Mouse (Mus musculus) bone marrow macrophage, adult 2 months (primary cell): ENCODE measurements around the gene Ube4b. TPM values are rescaled to one million over a fixed set of nuclear protein-coding genes. Genes with fewer than 3 reads are reported as not detected.

ENCODE experiments used
- H3K27ac ChIP-seq: 2 replicates; pipeline ENCODE4 v1.5.1; 2012; ENCODE audit warnings: low read depth, low read length; ENCODE audit not compliant: insufficient read depth
- H3K4me1 ChIP-seq: 2 replicates; pipeline ENCODE4 v1.6.1; 2012; ENCODE audit warnings: low read length; ENCODE audit not compliant: control insufficient read depth, insufficient read depth
- H3K4me3 ChIP-seq: 2 replicates; pipeline ENCODE4 v1.5.1; 2012; ENCODE audit warnings: mild to moderate bottlenecking, low read length, moderate library complexity; ENCODE audit not compliant: insufficient read depth
- CTCF ChIP-seq: IDR thresholded peaks from 2 replicates; pipeline ENCODE4 v1.5.1; 2012; ENCODE audit warnings: low read depth, mild to moderate bottlenecking, low read length, moderate library complexity
- POLR2A ChIP-seq: IDR thresholded peaks from 2 replicates; pipeline ENCODE4 v1.6.1; 2012; ENCODE audit warnings: mild to moderate bottlenecking, low read depth, low read length, borderline replicate concordance
- polyA plus RNA-seq: library from polyadenylated mRNA; stranded (reverse); fragments of >200 nt; gene quantifications from 2 replicates; pipeline ENCODE4 v1.2.4, GENCODE M21; 2012; ENCODE audit not compliant: missing spikeins, insufficient read depth, insufficient read length

The Ube4b gene
- polyA plus RNA-seq, 1 experiment: 49.6 TPM

- TF ChIP-seq CTCF: no peak
- Histone ChIP-seq H3K27ac (no peak overlapping the region), H3K4me3 (no peak overlapping the region), H3K4me1 (peaks cover 17% of the 10 kb centered on the region)
Measured at GRCm38 (mm10) chr4:149302751-149303150, 123.8 kb downstream of the Ube4b start.

DNA sequence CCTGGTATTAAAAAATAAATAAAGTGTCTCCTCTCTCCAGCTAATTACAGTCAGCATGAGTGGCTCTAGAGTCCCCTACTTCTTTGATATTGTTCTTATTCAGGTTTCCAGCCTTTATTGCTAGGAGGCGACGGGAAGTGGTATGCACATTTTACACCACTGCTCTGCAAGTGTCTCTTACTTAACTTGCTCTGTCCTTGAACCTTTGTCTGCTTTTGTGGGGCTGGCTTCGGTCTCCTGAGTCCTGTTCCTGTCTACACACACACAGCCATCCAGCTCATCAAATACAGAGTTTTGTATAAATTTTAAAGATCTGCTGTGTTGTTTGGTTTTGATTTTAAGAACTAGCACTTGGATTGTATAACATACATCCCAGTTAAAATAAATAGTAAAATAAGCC, 124.4 kb downstream of the Ube4b start:
- no peak overlapping the region for H3K27ac ChIP-seq
- no peak for TF ChIP-seq POLR2A
- no peak for TF ChIP-seq CTCF
- peaks cover 17% of the 10 kb centered on the region for H3K4me1 ChIP-seq
- no peak overlapping the region for H3K4me3 ChIP-seq

GRCm38 (mm10) chr4:149296501-149296900, 130.0 kb downstream of the Ube4b start:
- Histone ChIP-seq H3K4me3 (no peak overlapping the region), H3K27ac (no peak overlapping the region), H3K4me1 (peaks cover 11% of the 10 kb centered on the region)
- no peak for TF ChIP-seq CTCF
- no peak for TF ChIP-seq POLR2A

- Histone ChIP-seq H3K4me3 (no peak overlapping the region), H3K4me1 (peaks cover 11% of the 10 kb centered on the region), H3K27ac (no peak overlapping the region)
- TF ChIP-seq POLR2A (no peak), CTCF (no peak)
Measured at GRCm38 (mm10) chr4:149292984-149293383, 133.6 kb downstream of the Ube4b start.

DNA sequence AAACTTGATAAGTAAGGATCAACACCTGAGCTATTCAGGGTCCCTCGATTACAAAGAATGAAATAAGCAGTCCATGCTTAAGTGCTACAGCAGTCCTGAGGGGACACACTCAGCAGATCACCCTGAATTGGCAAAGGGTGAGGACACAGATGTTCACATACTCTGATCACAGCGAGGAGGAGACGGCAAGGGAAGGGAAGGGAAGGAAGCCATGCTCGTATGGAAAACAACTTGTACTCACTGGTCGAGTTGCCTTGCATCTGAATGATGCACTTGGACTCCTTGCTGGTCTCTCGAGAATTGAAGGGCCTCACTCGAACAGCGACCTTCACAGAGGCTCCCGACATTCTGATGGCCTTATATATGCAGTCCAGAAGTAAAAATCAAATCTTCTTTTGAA, 135.5 kb downstream of the Ube4b start:
- no peak for TF ChIP-seq CTCF
- TF ChIP-seq POLR2A: no peak
- no peak overlapping the region for H3K4me3 ChIP-seq
- H3K4me1 ChIP-seq: peaks cover 12% of the 10 kb centered on the region
- no peak overlapping the region for H3K27ac ChIP-seq

- H3K4me3 ChIP-seq: no peak overlapping the region
Measured at GRCm38 (mm10) chr4:149290157-149290750, 136.3 kb downstream of the Ube4b start.

DNA sequence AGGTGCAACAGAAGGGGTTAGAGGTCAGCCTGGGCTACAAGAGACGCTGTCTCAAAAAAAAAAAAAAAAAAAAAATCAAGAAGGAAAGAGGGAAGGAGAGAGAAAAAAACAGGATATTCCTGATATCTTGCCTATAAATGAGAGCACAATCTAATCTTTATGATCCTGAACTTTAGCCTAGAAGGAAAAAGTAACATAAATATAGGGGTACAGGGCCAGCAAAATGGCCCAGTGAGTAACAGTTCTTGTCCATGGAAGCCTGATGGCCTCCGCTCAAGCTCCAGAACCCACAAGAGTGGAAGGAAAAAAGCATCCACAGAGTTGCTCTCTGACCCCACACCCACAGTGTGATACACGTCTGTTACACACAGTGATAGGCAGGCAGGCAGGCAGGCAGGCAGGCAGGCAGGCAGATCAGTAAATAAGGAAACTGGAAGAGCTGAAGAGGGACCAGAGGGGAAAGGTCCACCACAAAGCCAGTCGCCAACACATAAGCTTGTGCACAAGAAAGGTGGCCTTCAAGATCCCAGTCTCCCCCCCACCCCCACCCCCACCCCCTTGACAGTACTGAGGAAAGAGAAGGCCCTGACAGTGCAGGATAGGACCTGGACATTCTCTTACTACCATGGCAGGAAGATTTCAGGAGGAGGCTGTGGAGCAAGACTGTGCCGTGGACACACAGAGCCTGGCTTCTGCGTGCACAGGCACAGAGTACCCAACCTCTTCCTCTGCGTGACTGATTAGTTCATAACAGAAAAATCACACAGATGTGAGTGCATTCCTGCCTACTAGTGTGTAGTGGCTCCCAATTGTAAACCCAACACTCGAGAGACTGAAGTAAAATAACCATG, 140.0 kb downstream of the Ube4b start:
- TF ChIP-seq CTCF: no peak
- TF ChIP-seq POLR2A: no peak
- Histone ChIP-seq H3K4me1 (peaks cover 15% of the 10 kb centered on the region), H3K27ac (no peak overlapping the region), H3K4me3 (no peak overlapping the region)

More at GRCm38 (mm10) chr4:149290157-149290750, 136.3 kb downstream of the Ube4b start:
- TF ChIP-seq CTCF (no peak), POLR2A (no peak)
- Histone ChIP-seq H3K27ac (no peak overlapping the region), H3K4me1 (peaks cover 12% of the 10 kb centered on the region)

DNA sequence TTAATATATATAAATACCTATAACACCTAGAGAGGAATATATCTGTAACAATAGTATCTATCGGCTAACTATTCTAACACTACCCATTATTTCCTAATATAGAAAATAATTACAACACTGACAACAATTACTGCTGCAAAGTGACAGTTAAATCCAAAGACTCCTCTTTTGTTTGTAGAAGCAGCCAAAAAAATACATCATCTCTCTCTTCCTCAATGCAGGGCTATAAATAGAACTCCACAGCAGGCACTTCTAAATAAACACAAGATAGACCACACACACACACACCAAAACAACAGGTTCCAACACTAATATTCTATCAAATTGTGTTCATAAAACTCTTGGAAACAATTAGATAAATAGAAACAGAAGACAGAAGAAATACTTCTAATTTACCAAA, 140.9 kb downstream of the Ube4b start:
- H3K27ac ChIP-seq: no peak overlapping the region
- peaks cover 15% of the 10 kb centered on the region for H3K4me1 ChIP-seq
- TF ChIP-seq CTCF (no peak), POLR2A (no peak)
- no peak overlapping the region for H3K4me3 ChIP-seq

DNA sequence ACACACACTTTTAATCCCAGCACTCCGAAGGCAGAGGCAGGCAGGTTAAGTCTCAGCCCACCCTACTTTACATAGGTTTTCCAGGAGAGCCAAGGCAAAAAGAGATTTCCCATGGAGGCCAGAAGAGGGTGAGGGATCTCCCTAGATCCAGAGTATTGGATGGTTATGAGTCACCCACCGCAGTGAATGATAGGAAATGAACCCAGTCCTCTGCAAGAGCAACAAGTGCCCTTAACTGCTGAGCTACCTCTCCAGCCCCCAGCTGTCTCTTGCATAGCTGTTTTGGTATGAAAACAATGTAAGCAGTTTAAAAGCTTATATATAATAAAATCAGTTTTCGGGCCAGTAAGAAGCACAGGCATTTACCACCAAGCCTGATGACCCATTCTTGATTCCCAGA, 143.5 kb downstream of the Ube4b start:
- peaks cover 15% of the 10 kb centered on the region for H3K4me1 ChIP-seq
- no peak overlapping the region for H3K4me3 ChIP-seq
- H3K27ac ChIP-seq: no peak overlapping the region
- TF ChIP-seq CTCF (no peak), POLR2A (no peak)

GRCm38 (mm10) chr4:149282025-149282738, 144.4 kb downstream of the Ube4b start:
- TF ChIP-seq CTCF (no peak), POLR2A (no peak)
- H3K4me1 ChIP-seq: peaks cover 19% of the 10 kb centered on the region
- H3K4me3 ChIP-seq: no peak overlapping the region
- no peak overlapping the region for H3K27ac ChIP-seq

Other genes with a start within 250 kb of the Ube4b start
- gene Kif1b, start 119.1 kb downstream of the Ube4b start, polyA plus RNA-seq: 24.0 and 26.4 TPM in 2 replicates
- gene Rbp7, start 28.2 kb upstream of the Ube4b start, polyA plus RNA-seq: not detected in 2 replicates
- not detected in 2 replicates for gene Tmem274, start 50.6 kb upstream of the Ube4b start, polyA plus RNA-seq
- 4.7 and 8.1 TPM in 2 replicates for gene Nmnat1, start 58.5 kb upstream of the Ube4b start, polyA plus RNA-seq
- 12.2 and 14.0 TPM in 2 replicates for gene Lzic, start 58.5 kb upstream of the Ube4b start, polyA plus RNA-seq
- gene Ctnnbip1, start 91.5 kb upstream of the Ube4b start, polyA plus RNA-seq: 16.2 and 18.8 TPM in 2 replicates
- gene Clstn1, start 159.7 kb upstream of the Ube4b start, polyA plus RNA-seq: 0.85 and 1.4 TPM in 2 replicates